Mouse (Mus musculus): Measurements from ENCODE around the gene Fam76a.

- TF ChIP-seq CTCF (IDR thresholded peaks at IDR 0.05), result no peak
- TF ChIP-seq POLR2A (IDR thresholded peaks at IDR 0.05; ENCODE audit: insufficient read depth, low read depth, low read length), result no peak
Measured at GRCm38 (mm10) chr4:132873481-132874362, 48.6 kb downstream of the Fam76a start.
